In the genomic region with DNA sequence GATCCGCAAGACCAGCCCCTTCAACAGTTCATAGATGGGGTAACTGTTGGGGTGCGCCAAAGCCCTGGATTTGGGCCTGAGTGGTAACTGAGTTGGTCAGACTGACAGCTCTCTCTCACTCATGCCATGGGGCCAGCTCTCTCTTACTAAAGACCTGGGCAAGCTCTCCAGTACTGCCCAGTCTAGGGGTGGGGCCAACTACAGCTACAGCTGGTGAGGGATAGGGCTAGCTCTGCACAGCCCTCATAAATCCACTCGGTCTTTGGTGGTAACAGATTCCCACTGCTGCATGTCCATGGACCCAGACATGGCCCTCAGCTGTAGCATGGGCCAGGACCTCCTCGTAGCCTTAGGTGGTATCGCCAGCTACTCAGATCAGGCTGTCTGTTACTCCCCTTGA, we compare ENCODE assay signal across 24 mouse cellular contexts. TPM values are rescaled to one million over a fixed set of nuclear protein-coding genes. Genes with fewer than 3 reads are reported as not detected.
DNase-seq lines count a peak whose midpoint lies in the region; ATAC-seq and TF ChIP-seq lines count a peak whose summit lies in the region.
"Had no signal": no experiment of that assay in that cellular context is flagged by ENCODE, and none has a peak within 500 bp of the region (broad histone marks: within the 10 kb centered on the region; RNA-seq: fewer than 3 reads in every experiment).

No protein-coding gene starts in this region.

- H3K4me2 ChIP-seq in heart, embryonic 12.5 days: no peak overlapping the region
- H3K4me2 ChIP-seq in kidney, embryonic 16.5 days (replicated peaks; ENCODE audit: low read depth, low read length): no peak overlapping the region
- no peak overlapping the region for H3K4me2 ChIP-seq in midbrain, embryonic 13.5 days (replicated peaks)
- H3K4me2 ChIP-seq in midbrain, embryonic 11.5 days: no peak overlapping the region
- H3K4me2 ChIP-seq: heart, embryonic 13.5 days; hindbrain, embryonic 12.5 days; intestine, embryonic 15.5 days had no signal

- TF ChIP-seq CTCF in kidney, adult 2 months (conservative IDR thresholded peaks at IDR 0.05; ENCODE audit: insufficient read depth, insufficient read length, low read depth, low read length): no peak

- DNase-seq in heart, adult 9 months (ENCODE audit: low spot score in 2 of 2): no peak
- no peak for DNase-seq in kidney, adult 2 months
- no peak for DNase-seq in midbrain, embryonic 11.5 days (ENCODE audit: low spot score, missing footprints)
- DNase-seq in embryo, embryonic 11 days: no peak
- DNase-seq: adrenal gland, postnatal 10 days; adrenal gland, postnatal 36 days; cerebellum, adult 18-20 months; cerebellum, adult 9-10 months; cerebellum, postnatal 14 days; forebrain, postnatal 0 days; gastrocnemius, adult 2 months; gastrocnemius, postnatal 14 days; heart, adult 11 months; heart, postnatal 14 days; heart, postnatal 4 days had no signal

- H3K27ac ChIP-seq in heart, embryonic 12.5 days (ENCODE audit: poor library complexity, severe bottlenecking): no peak overlapping the region
- H3K27ac ChIP-seq in kidney, embryonic 16.5 days (ENCODE audit: low read length): no peak overlapping the region
- no peak overlapping the region for H3K27ac ChIP-seq in kidney, adult 2 months (ENCODE audit: insufficient read depth, low read depth, low read length)
- no peak overlapping the region for H3K27ac ChIP-seq in midbrain, embryonic 13.5 days
- H3K27ac ChIP-seq in midbrain, embryonic 11.5 days (ENCODE audit: low read depth, low read length): no peak overlapping the region
- H3K27ac ChIP-seq: gastrocnemius, adult 2 months; heart, embryonic 13.5 days; hindbrain, embryonic 12.5 days; intestine, embryonic 15.5 days had no signal

- TF ChIP-seq POLR2A in kidney, adult 2 months (IDR thresholded peaks at IDR 0.05; ENCODE audit: low read depth, low read length): no peak

- ATAC-seq in heart, embryonic 12.5 days (ENCODE audit: insufficient number of reproducible peaks, low FRiP score): 0 out of 2 replicates have a peak, but pooled peaks have one; percentile 15
- 0 out of 2 replicates have a peak, but pooled peaks have one; percentile 54 for ATAC-seq in kidney, embryonic 16.5 days (ENCODE audit: low FRiP score, low TSS enrichment)
- ATAC-seq in midbrain, embryonic 13.5 days: peak; percentile 34; the same call in 1 of the 2 replicates
- no peak for ATAC-seq in midbrain, embryonic 11.5 days (ENCODE audit: low FRiP score)
- ATAC-seq: CD4-positive, CD25-positive, alpha-beta regulatory T cell, adult 4 months; forebrain, embryonic 14.5 days; forebrain, postnatal 0 days; hindbrain, embryonic 16.5 days; intestine, embryonic 15.5 days had no signal

- peaks cover 2% of the 10 kb centered on the region; the same call in 1 of the 2 replicates for H3K4me1 ChIP-seq in heart, embryonic 12.5 days (replicated peaks)
- no peaks in the 10 kb centered on the region for H3K4me1 ChIP-seq in kidney, embryonic 16.5 days (ENCODE audit: insufficient read depth, low read length)
- H3K4me1 ChIP-seq in kidney, adult 2 months (ENCODE audit: control insufficient read depth, insufficient read depth, low read length): no peaks in the 10 kb centered on the region
- H3K4me1 ChIP-seq in midbrain, embryonic 13.5 days (replicated peaks): no peaks in the 10 kb centered on the region
- H3K4me1 ChIP-seq in midbrain, embryonic 11.5 days (ENCODE audit: control insufficient read depth, insufficient read depth, low read length): no peaks in the 10 kb centered on the region
- H3K4me1 ChIP-seq: hindbrain, embryonic 12.5 days; intestine, embryonic 15.5 days had no signal

- WGBS in heart, embryonic 12.5 days: 90% methylated on average over 5 of the region's 5 CpGs
- 92% methylated on average over 5 of the region's 5 CpGs for WGBS in kidney, embryonic 16.5 days
- 97% methylated on average over 5 of the region's 5 CpGs for WGBS in kidney, adult 2 months
- 97% methylated on average over 5 of the region's 5 CpGs for WGBS in midbrain, embryonic 13.5 days
- WGBS in midbrain, embryonic 11.5 days: 95% methylated on average over 5 of the region's 5 CpGs

- no peak overlapping the region for H3K9ac ChIP-seq in heart, embryonic 12.5 days
- no peak overlapping the region for H3K9ac ChIP-seq in kidney, embryonic 16.5 days (replicated peaks; ENCODE audit: low read length)
- no peak overlapping the region for H3K9ac ChIP-seq in midbrain, embryonic 13.5 days (replicated peaks)
- no peak overlapping the region for H3K9ac ChIP-seq in midbrain, embryonic 11.5 days (ENCODE audit: low read length)
- H3K9ac ChIP-seq: forebrain, postnatal 0 days; heart, embryonic 13.5 days; hindbrain, embryonic 12.5 days; intestine, embryonic 15.5 days had no signal

- no peaks in the 10 kb centered on the region for H3K27me3 ChIP-seq in heart, embryonic 12.5 days (replicated peaks)
- H3K27me3 ChIP-seq in kidney, embryonic 16.5 days (ENCODE audit: insufficient read depth, low read length): no peaks in the 10 kb centered on the region
- no peaks in the 10 kb centered on the region for H3K27me3 ChIP-seq in kidney, adult 2 months (replicated peaks; ENCODE audit: control insufficient read depth, insufficient read depth, low read length)
- no peaks in the 10 kb centered on the region for H3K27me3 ChIP-seq in midbrain, embryonic 13.5 days
- H3K27me3 ChIP-seq in midbrain, embryonic 11.5 days (ENCODE audit: control insufficient read depth, insufficient read depth, low read length): no peaks in the 10 kb centered on the region
- H3K27me3 ChIP-seq: heart, embryonic 13.5 days; hindbrain, embryonic 12.5 days; intestine, embryonic 15.5 days had no signal

- H3K4me3 ChIP-seq in heart, embryonic 12.5 days: no peak overlapping the region
- H3K4me3 ChIP-seq in kidney, embryonic 16.5 days (ENCODE audit: low read length): no peak overlapping the region
- H3K4me3 ChIP-seq in kidney, adult 2 months (ENCODE audit: insufficient read depth, low read depth, low read length): no peak overlapping the region
- no peak overlapping the region for H3K4me3 ChIP-seq in midbrain, embryonic 13.5 days (replicated peaks)
- no peak overlapping the region for H3K4me3 ChIP-seq in midbrain, embryonic 11.5 days (ENCODE audit: low read depth, low read length)
- H3K4me3 ChIP-seq: gastrocnemius, adult 2 months; heart, embryonic 13.5 days; hindbrain, embryonic 12.5 days; intestine, embryonic 15.5 days had no signal

- H3K9me3 ChIP-seq in heart, embryonic 12.5 days (replicated peaks): no peaks in the 10 kb centered on the region
- H3K9me3 ChIP-seq in kidney, embryonic 16.5 days (ENCODE audit: low read length): no peaks in the 10 kb centered on the region
- H3K9me3 ChIP-seq in midbrain, embryonic 13.5 days: no peaks in the 10 kb centered on the region
- no peaks in the 10 kb centered on the region for H3K9me3 ChIP-seq in midbrain, embryonic 11.5 days (ENCODE audit: control insufficient read depth, low read length)
- H3K9me3 ChIP-seq: heart, embryonic 13.5 days; hindbrain, embryonic 12.5 days; intestine, embryonic 15.5 days had no signal

- peaks cover 69% of the 10 kb centered on the region for H3K36me3 ChIP-seq in heart, embryonic 12.5 days
- peaks cover 57% of the 10 kb centered on the region for H3K36me3 ChIP-seq in kidney, embryonic 16.5 days (ENCODE audit: insufficient read depth, low read length)
- peaks cover 11% of the 10 kb centered on the region for H3K36me3 ChIP-seq in kidney, adult 2 months (ENCODE audit: control insufficient read depth, insufficient read depth, low read length)
- peaks cover 83% of the 10 kb centered on the region for H3K36me3 ChIP-seq in midbrain, embryonic 13.5 days
- peaks cover 8% of the 10 kb centered on the region; the same call in 1 of the 2 replicates for H3K36me3 ChIP-seq in midbrain, embryonic 11.5 days (ENCODE audit: control insufficient read depth, insufficient read depth, low read length)

RNA-seq across cellular contexts. Expression of a gene that starts 41.4 kb away (rescaled TPM):
- 20.6 and 20.8 TPM in 2 replicates for polyA plus RNA-seq in heart, embryonic 12.5 days (2016; fragmentation: Nextera tagmentation; extraction: Ambion mirVana)
- 19.2 and 26.9 TPM in 2 replicates for polyA plus RNA-seq in kidney, embryonic 16.5 days (2015; fragmentation: Nextera tagmentation; extraction: Ambion mirVana)
- 16.1 and 19.0 TPM in 2 replicates for polyA plus RNA-seq in kidney, adult 2 months (2012; rRNA removed)
- 47.4 and 50.4 TPM in 2 replicates for polyA plus RNA-seq in midbrain, embryonic 13.5 days (2015; fragmentation: Nextera tagmentation; extraction: Ambion mirVana)
- 24.4 and 27.6 TPM in 2 replicates for polyA plus RNA-seq in midbrain, embryonic 11.5 days (2014; fragmentation: Nextera tagmentation; extraction: Ambion mirVana)
